Mouse (Mus musculus) layer of hippocampus, postnatal 14 days (tissue): ENCODE measurements around the gene Mlip. TPM values are rescaled to one million over a fixed set of nuclear protein-coding genes. Genes with fewer than 3 reads are reported as not detected.

Source experiments
- DNase-seq, 2 experiments: peaks; one replicate each; pipeline ENCODE4 v3.0.0; 2021 to 2022; ENCODE audit warnings: low spot score in 2 of 2, mixed read lengths in 1 of 2
- total RNA-seq, 2 experiments: library from RNA; stranded (reverse); gene quantifications; 2 replicates each; pipeline ENCODE4 v1.2.3; 2021

Gene Mlip
- total RNA-seq, 2 experiments from 2014 or later, result 41.6 to 54.9 TPM

GRCm38 (mm10) chr9:77353942-77354341 lies 1.2 kb upstream of the Mlip start:
- DNase-seq, result no peak

GRCm38 (mm10) chr9:77347704-77348103 lies 5.1 kb downstream of the Mlip start:
- no peak for DNase-seq

- no peak for DNase-seq
These were observed 8.5 kb downstream of the Mlip start for GRCm38 (mm10) chr9:77344318-77344717.

GRCm38 (mm10) chr9:77340159-77340862 lies 12.5 kb downstream of the Mlip start:
- DNase-seq, result peak; percentile 46 to 65

GRCm38 (mm10) chr9:77339571-77340148 lies 13.1 kb downstream of the Mlip start:
- peak; percentile 15 to 17 for DNase-seq

- DNase-seq, result peak in 1 of 2 experiments; percentile 18
These were observed 17.4 kb downstream of the Mlip start for GRCm38 (mm10) chr9:77335370-77335769.

- DNase-seq, result no peak
These were observed 34.4 kb downstream of the Mlip start for GRCm38 (mm10) chr9:77318346-77318745.

GRCm38 (mm10) chr9:77310548-77310947 lies 42.2 kb downstream of the Mlip start:
- no peak for DNase-seq

GRCm38 (mm10) chr9:77305417-77305816 lies 47.4 kb downstream of the Mlip start:
- no peak for DNase-seq

GRCm38 (mm10) chr9:77302340-77302739 lies 50.4 kb downstream of the Mlip start:
- peak; percentile 10 to 54 for DNase-seq

GRCm38 (mm10) chr9:77287958-77288357 lies 64.8 kb downstream of the Mlip start:
- no peak for DNase-seq

GRCm38 (mm10) chr9:77279371-77279770 lies 73.4 kb downstream of the Mlip start:
- no peak for DNase-seq

GRCm38 (mm10) chr9:77278055-77278454 lies 74.7 kb downstream of the Mlip start:
- no peak for DNase-seq

- no peak for DNase-seq
These were observed 75.5 kb downstream of the Mlip start for GRCm38 (mm10) chr9:77277270-77277669.

- peak; percentile 19 to 37 for DNase-seq
These were observed 76.2 kb downstream of the Mlip start for GRCm38 (mm10) chr9:77276451-77277154.

- no peak for DNase-seq
These were observed 80.0 kb downstream of the Mlip start for GRCm38 (mm10) chr9:77272727-77273126.

GRCm38 (mm10) chr9:77265268-77266017 lies 87.3 kb downstream of the Mlip start:
- DNase-seq, result peak in 1 of 2 experiments; percentile 30

GRCm38 (mm10) chr9:77259052-77259451 lies 93.7 kb downstream of the Mlip start:
- no peak for DNase-seq

- DNase-seq, result no peak
These were observed 94.5 kb downstream of the Mlip start for GRCm38 (mm10) chr9:77258265-77258664.

- peak in 1 of 2 experiments; percentile 29 for DNase-seq
These were observed 98.3 kb downstream of the Mlip start for GRCm38 (mm10) chr9:77254514-77254913.

- no peak for DNase-seq
These were observed 100.0 kb downstream of the Mlip start for GRCm38 (mm10) chr9:77252761-77253160.
